Mouse (Mus musculus) left cerebral cortex, postnatal 10 days (tissue): Measurements from ENCODE around the gene Bag5. TPM values are rescaled to one million over a fixed set of nuclear protein-coding genes. Genes with fewer than 3 reads are reported as not detected.

Experiments used
- DNase-seq, 2 experiments: peaks; one replicate each; pipeline ENCODE4 v3.0.0; 2021 to 2022; ENCODE audit warnings: low spot score in 2 of 2, mixed read lengths in 1 of 2; ENCODE audit errors: extremely low spot score in 1 of 2
- intact Hi-C: fragments of 180-260 bp; cut with DNase I; formaldehyde crosslinking; loops from one replicate; pipeline ENCODE4 v1.15.1; 2025
- total RNA-seq, 2 experiments: library from RNA; stranded (reverse); gene quantifications; 2 replicates each; pipeline ENCODE4 v1.2.3; 2021

Bag5 gene
- total RNA-seq, 2 experiments from 2014 or later = 40.6 to 43.2 TPM

- intact Hi-C loops = no loop called here
- peak in 1 of 2 experiments; percentile 80 for DNase-seq
Measured at GRCm38 (mm10) chr12:111705186-111705973, 7.7 kb downstream of the Bag5 start.

- intact Hi-C loops = no loop called here
- DNase-seq = peak in 1 of 2 experiments; percentile 71
Measured at GRCm38 (mm10) chr12:111704609-111705008, 8.4 kb downstream of the Bag5 start.

DNA sequence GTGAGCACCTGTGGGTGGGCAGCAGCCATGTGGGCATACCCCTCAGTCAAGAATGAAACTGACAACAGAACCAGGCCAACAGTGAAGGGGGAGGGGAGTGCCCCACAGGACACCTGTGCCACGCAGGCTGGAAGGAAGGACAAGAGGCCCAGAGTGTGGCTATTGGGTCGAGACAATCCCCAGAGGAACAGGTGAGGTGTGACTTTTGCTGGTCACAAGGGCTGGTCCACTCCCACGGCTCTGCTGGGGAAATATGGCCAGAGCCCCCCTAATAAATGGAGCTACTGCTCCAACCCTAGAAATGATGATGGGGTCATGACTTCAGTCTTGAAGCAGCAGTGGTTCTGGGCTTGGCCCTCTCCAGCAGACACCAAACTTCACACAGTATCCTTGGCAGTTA lies 9.8 kb downstream of the Bag5 start:
- no peak for DNase-seq
- intact Hi-C loops = no loop called here

GRCm38 (mm10) chr12:111700920-111701458 lies 12.1 kb downstream of the Bag5 start:
- intact Hi-C loops = no loop called here
- DNase-seq = no peak

DNA sequence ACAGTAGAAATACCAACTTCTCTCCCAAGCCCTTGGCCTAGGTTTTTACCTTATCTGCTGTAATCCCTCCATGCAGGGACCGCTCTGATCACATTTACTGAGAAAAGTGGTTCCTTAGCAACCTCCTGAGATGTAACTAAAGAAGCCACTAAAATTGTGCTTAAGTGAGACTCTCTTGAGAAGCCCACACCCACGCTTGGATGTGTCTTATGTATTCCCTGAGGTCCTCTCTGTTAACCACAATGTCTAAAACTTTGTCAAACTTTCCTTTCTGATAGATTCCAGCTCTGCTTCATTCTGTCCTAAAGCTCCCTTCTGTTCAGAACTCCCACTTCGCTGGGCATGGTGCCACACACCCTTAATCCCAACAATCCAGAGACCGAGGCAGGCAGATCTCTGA lies 13.5 kb downstream of the Bag5 start:
- intact Hi-C loops = loop anchor here (5.0 kb wide), 1 partner anchor 47 kb away; no protein-coding TSS in a partner anchor
- no peak for DNase-seq

- intact Hi-C loops = loop anchor here (5.0 kb wide), 1 partner anchor 46 kb away; no protein-coding TSS in a partner anchor
- DNase-seq = no peak
Measured at GRCm38 (mm10) chr12:111698346-111698913, 14.6 kb downstream of the Bag5 start.

- intact Hi-C loops = loop anchor here (5.0 kb wide), 1 partner anchor 45 kb away; no protein-coding TSS in a partner anchor
Measured at GRCm38 (mm10) chr12:111697708-111698107, 15.3 kb downstream of the Bag5 start.

DNA sequence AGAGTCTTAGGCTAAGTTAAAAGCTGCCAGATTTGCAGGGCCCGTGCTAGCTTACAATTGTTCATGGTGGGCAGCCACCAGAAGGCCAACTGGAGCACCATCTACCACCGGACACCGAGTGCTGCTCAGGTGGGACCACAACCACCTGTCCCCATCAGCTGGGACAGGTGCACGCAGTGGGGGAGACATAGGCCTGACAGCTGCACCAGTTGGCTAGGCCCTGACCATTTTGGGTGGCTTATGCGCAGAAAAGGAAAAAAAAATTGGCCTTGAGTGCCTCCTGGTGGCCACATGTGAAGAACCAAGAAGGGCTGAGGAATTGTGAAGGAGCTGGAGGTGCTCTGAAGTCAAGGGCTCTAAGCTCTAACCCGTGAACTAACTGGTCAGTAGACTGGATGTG lies 16.8 kb downstream of the Bag5 start:
- DNase-seq = peak; percentile 71 to 81
- intact Hi-C loops = loop anchor here (1.0 to 5.0 kb wide), 2 partner anchors 28 to 44 kb away; no protein-coding TSS in a partner anchor

More at GRCm38 (mm10) chr12:111697708-111698107, 15.3 kb downstream of the Bag5 start:
- no peak for DNase-seq

GRCm38 (mm10) chr12:111694880-111695804 lies 17.9 kb downstream of the Bag5 start:
- peak; percentile 75 to 80 for DNase-seq
- intact Hi-C loops = loop anchor here (5.0 kb wide), 1 partner anchor 43 kb away; no protein-coding TSS in a partner anchor

DNA sequence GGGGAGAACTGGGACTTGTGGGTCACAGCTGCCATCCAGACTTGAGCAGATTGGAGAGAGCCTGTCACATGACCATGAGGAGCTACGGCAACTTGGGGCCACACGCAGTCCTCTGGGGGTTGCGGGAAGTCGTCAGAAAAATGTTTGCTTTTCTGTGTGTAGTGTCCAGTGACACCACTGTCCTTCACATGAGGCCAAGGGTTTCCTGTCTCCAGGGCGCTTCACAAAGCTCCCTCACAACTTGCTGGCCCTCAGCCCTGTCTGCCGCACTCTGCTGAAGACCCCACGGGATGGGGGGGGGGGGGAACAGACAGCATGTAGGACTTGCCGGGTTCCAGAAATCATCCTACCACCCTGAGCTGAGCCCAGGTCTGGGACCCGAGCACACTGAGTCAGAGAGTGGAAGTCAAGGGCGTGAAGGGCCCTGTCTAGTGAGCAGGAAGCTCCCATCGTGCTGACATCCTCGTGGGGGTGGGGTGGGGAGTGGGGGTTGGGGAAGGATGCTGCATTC lies 18.7 kb downstream of the Bag5 start:
- DNase-seq = peak in 1 of 2 experiments; percentile 66
- intact Hi-C loops = no loop called here

- peak; percentile 77 to 85 for DNase-seq
- intact Hi-C loops = no loop called here
Measured at GRCm38 (mm10) chr12:111693341-111694270, 19.5 kb downstream of the Bag5 start.

DNA sequence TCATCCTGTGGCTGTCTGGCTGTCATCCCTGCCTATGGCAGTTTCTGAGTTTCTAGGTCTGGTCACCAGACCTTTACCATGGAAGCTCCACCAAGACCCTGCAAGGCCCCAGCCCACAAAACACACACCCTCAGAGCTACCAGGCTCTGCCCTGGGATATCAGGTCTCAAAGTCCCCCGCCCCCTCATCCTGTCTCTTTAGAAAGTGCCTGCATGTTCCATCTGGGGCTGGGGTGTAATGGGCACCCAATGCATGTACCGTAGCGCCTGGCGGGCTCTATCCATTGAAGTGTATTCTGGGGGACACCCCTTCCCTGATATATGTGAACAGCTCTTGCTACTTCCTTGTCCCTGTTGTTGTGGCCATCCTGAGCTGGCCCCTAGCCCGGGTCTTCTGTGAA lies 20.2 kb downstream of the Bag5 start:
- intact Hi-C loops = no loop called here
- DNase-seq = no peak

- intact Hi-C loops = no loop called here
- peak in 1 of 2 experiments; percentile 86 for DNase-seq
Measured at GRCm38 (mm10) chr12:111691346-111691872, 21.6 kb downstream of the Bag5 start.

DNA sequence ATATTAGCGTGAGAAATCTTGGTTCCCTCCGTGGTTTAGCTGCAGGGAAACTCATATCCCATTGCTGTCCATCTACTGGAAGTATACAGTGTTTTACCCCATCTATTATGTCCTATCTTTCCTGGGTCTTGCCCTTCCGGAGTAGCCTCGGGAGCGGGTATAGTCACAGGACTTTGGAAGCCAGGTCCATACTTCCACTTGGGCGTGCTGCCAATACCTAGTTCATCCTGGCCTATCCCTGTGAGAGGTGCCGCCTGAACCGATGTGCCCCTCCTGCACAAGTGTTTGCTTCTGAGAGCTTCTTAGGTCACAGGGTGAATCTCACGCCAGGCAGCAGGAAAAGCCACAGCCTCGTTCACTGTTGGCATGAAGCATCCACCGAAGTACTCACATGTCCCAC lies 23.6 kb downstream of the Bag5 start:
- DNase-seq = peak in 1 of 2 experiments; percentile 49
- intact Hi-C loops = no loop called here

DNA sequence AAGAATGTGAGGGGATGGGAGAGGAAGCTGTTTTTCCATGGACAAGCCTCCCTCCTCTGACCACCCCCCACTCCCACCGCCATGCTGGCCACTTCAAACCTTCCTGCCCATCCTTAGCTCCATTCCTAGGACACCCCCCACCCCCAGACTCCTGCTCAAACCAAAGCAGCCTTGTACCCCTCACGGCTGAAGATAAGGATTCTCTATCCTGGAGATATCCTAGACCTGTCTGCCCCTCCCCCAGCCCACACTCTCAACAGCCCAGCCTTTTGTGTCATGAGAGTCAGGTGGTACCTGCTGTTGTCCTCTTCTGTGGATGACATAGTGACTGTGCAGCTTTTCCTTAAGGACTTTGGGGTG lies 25.0 kb downstream of the Bag5 start:
- intact Hi-C loops = no loop called here
- DNase-seq = peak in 1 of 2 experiments; percentile 52

DNA sequence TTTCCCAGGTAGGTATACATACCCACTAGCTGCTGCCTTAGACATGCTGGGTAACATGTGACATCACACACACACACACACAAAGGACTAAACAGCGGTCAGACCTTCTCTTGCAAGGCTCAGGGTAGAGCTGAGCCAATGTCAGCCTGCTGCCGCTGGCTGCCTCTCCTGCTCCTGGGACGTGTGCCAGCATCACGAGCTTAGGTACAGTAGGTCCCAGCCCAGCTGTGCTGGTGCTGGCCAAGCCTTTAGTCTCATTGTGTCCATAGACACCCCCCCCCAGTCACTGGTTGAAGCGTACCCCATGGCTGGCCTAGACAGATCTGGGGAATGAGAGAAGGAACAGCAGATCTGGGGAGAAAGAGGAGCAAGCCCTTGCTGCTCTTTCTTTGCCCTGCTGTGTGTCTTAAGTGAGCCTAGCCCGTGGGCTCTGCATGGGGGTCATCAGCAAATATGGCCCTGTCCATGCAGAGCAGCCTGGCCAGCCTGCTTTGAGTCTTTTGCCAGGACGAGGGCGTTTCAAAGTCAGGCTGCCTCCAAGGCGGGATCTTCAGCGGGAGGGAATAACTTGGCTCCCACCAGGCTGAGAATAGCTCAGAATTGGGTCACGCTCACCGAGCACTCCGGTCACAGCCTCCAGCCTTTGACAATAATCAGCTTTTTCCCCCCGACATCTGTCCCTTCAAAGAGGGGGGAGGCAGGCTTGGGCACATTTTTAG lies 25.5 kb downstream of the Bag5 start:
- DNase-seq = peak in 1 of 2 experiments; percentile 87

GRCm38 (mm10) chr12:111686390-111686789 lies 26.7 kb downstream of the Bag5 start:
- intact Hi-C loops = no loop called here

More for the DNA sequence above, 25.5 kb downstream of the Bag5 start:
- intact Hi-C loops = no loop called here

More at GRCm38 (mm10) chr12:111686390-111686789, 26.7 kb downstream of the Bag5 start:
- DNase-seq = peak in 1 of 2 experiments; percentile 20
